Mouse (Mus musculus) urinary bladder, postnatal 14 days (tissue): ENCODE data around the gene Mrpl21.

Source experiments
- DNase-seq: peaks from one replicate; pipeline ENCODE4 v3.0.0; 2021; ENCODE audit warnings: low spot score

The Mrpl21 gene

DNA sequence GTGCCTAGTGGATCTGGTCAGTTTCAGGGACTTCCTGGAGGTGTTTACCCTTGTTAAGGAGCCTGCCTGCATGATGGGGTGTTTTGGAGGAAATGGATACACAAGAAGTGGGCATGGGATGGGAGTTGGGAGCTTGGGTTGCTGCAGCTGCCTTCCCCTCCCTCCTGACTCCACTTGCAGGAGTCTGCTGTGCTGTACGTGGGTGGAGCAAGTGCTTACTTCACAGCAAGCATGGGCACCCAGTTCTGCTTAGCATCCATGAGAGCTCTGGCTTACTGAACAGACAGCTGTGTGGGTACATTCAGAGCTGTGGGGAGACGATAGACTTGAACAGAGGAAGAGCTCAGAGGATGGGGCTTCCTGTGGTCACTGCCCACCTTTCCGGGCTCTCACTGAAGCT lies 58.3 kb downstream of the Mrpl21 start:
- no peak for DNase-seq
